Mouse (Mus musculus) lung, adult 2 months (tissue): ENCODE data around the gene Armh3.

Source experiments
- CTCF ChIP-seq: fragments of 200-500 bp; IDR thresholded peaks from 2 replicates; pipeline ENCODE4 v1.5.1; 2011; ENCODE audit warnings: mild to moderate bottlenecking, low read length, control low read depth; ENCODE audit not compliant: insufficient read depth
- POLR2A ChIP-seq: fragments of 200-500 bp; IDR thresholded peaks from 2 replicates; pipeline ENCODE4 v1.6.1; 2011; ENCODE audit warnings: low read depth, mild to moderate bottlenecking, control low read depth, low read length, borderline replicate concordance; ENCODE audit errors: extremely low read depth

DNA sequence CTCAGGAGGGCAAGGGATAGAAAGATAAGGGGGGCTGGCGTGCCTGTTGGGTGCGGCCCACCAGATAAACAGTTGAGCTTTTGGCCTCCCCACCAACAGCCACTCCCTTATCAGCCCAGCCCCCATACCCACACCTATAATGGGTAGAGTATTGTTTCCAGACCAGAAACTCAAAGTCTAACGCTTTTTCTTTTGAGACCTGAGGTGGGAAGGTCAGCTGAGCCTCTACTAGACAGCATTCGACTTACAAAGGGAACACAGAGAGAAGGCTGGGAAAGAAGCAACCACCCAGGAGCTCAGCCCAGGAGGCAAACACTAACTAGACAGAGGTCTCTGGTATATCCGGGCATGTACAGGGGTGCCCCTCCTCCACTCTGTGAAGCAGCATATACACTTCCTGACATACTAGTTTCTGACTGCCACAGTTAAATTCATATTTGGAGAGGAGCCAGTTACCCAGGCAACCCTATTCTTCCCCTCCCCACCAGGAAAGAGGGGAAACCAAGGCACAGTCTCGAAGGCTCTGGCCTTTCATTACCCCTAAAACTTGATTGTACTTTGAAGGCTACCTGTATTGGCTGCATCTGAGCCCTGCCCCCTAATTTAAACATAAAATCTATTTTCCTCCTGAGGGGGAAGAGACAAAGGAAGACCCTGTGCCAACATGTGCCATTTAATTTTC is 39.1 kb upstream of the Armh3 start:
- TF ChIP-seq POLR2A = no peak
- no peak for TF ChIP-seq CTCF
